11 mouse cellular contexts compared by ENCODE assay signal in the genomic region with DNA sequence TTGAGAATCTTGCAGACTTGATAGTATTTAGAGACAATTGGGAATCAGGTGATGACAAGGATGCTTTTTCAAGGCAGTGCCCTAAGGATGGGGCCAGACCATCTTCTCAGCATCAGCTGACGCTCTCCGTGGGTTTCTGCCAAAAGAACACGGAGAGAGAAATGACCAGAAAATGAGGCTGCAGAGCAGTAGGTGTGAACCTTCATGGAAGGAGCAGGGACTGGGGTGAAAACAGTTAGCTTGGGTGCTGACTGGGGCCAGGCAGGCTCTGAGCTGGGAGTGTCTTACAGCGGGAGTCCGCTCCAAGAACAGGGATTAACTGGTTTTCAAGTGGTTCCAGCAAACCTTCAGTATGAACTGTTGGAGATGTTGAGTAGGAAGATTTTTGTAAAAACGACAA.
"Had no signal": no experiment of that assay in that cellular context is flagged by ENCODE, and none has a peak within 500 bp of the region (broad histone marks: within the 10 kb centered on the region; RNA-seq: fewer than 3 reads in every experiment).

No protein-coding gene starts in this region.

- H3K9ac ChIP-seq: kidney, embryonic 15.5 days; limb, embryonic 15.5 days; liver, embryonic 12.5 days; lung, embryonic 14.5 days had no signal

- H3K4me2 ChIP-seq: liver, embryonic 12.5 days had no signal

- H3K9me3 ChIP-seq: kidney, embryonic 15.5 days; limb, embryonic 15.5 days; liver, embryonic 12.5 days; midbrain, embryonic 10.5 days had no signal

- H3K36me3 ChIP-seq: kidney, embryonic 15.5 days; limb, embryonic 15.5 days; liver, embryonic 12.5 days; midbrain, embryonic 10.5 days had no signal

- H3K27ac ChIP-seq: kidney, embryonic 15.5 days; limb, embryonic 15.5 days; liver, embryonic 12.5 days; midbrain, embryonic 10.5 days had no signal

- ATAC-seq: liver, embryonic 12.5 days had no signal

- DNase-seq: kidney, adult 2 months; kidney, postnatal 14 days; lung, embryonic 14.5 days; lung, postnatal 10 days; lung, postnatal 4 days; thymus, adult 18-20 months; thymus, postnatal 14 days had no signal

- H3K4me3 ChIP-seq: liver, embryonic 12.5 days had no signal
